Mouse (Mus musculus): Measurements from ENCODE around the gene Pced1b.

The Pced1b gene

GRCm38 (mm10) chr15:97286731-97287130 is 39.8 kb downstream of the Pced1b start:
- no peak for DNase-seq (ENCODE audit: low read depth, low spot score)

DNA sequence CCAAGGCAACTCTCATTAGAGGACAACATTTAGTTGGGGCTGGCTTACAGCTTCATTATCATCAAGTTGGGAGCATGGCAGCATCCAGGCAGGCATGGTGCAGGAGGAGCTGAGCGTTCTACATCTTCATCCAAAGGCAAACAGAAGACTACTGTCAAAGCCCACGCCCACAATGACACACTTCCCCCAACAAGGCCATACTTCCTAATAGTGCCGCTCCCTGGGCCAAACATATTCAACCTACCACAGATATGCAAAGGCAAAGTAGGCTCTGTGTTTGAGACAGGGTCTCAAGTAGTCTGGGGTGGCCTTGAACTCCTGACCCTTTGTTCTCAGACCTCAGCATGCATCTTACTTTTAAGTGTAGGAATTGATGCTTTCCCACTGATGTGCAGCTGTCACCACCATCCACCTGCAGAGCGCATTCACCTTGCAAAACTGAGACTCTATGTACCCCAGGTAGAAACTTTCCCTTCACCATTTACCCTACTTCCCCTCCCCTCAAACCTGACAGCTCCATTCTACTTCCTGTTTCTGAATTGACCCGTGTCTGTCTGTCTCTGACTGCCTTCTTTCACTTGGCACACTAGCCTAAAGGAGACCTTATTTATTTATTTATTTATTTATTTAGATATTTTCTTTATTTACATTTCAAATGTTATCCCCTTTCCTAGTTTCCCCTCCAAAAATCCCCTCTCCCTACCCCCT is 40.7 kb downstream of the Pced1b start:
- peak; percentile 55 for DNase-seq (ENCODE audit: low read depth, low spot score)

DNA sequence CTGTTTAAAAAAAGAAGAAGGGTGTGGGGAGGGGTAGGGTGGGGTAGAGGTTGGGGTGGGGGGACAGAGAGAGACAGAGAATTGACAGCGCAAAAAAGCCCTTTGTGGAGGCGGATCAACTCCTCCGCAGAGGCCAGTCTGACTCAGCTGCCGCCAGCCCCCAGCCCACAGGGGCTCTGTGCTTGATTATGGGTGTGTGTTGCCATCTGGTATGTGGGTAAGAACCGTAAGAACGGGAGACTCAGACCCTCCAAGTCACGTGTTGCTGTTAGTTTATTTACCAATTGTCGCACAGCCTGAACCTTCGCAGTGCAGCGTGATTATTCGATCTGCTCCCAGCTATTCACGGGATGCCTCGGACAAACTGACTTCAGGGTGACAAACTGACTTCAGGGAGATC is 41.8 kb downstream of the Pced1b start:
- no peak for DNase-seq (ENCODE audit: low read depth, low spot score)

DNA sequence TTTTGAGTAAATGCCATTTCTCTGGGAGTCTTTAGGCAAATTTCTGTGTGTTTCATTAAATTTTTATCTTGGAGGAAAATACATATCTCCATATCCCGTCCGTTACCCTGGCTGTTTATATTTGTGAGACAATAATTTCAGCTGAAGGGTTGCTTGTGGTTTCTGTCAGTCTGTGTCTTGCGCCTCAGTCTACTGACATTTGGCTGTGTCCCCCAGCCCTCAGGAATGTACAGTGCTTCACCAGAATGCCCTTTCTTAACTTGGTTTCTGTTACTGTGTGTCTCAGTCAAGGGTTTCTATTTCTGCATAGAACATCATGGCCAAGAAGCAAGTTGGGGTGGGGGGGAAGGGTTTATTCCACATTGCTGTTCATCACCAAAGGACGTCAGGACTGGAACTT is 42.3 kb downstream of the Pced1b start:
- DNase-seq (ENCODE audit: low read depth, low spot score): no peak

DNA sequence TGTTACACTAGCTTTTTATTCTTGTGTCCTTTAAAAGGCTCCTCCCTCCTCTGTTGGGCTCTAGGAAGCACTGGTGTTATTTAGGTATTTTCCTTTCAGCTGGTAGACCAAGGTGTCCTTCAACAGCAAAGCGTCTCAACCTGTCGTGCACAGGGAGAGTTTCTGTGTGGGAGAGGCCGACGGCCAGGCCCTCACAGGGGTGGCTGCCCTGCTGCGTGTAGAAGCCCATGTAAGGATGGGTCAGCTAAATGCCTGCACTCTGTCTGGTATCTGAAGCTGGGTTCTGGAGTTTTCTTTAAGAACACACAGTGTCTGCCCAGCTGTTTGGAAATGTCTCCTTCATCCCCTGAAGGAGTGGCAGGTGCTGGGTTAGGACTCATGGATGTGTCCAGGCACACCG is 43.4 kb downstream of the Pced1b start:
- DNase-seq (ENCODE audit: low read depth, low spot score): no peak

DNA sequence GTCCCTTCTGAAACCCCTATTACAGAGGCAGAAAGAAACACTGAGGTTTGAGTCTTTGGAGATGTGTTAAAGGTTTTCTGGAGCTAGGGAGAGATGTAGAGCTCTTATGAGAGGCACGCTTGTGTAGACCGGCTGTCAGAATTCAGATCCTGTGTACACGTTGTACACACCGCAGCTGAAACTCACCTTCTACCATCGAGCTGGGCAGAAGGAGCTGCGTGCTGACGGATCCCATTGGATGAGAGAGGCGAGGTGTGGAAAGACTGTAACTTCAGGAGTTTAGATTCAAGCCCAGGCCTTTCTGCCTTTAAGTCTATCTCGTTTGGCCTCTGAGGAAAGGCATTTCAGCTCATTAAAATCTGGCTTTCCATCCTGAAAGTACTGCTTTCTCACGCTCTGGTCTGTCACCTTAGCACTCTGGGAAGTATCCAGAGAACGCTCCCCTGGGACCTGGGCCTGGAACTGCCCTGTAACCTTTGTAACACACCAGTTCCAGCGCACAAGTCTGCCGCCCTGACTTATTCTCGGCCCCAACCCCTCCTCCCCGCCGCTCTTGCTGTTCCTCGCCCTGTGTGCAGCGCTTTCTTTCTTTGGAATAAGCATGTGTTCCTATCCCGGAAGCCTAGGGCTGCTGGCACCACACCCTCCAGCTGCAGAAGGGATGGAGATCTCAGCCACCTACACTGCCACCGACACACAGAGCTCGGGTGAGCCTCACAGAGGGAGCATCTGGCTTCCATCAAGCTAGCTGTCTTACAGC is 44.6 kb downstream of the Pced1b start:
- DNase-seq (ENCODE audit: low read depth, low spot score): no peak

GRCm38 (mm10) chr15:97307935-97308334 is 61.0 kb downstream of the Pced1b start:
- DNase-seq (ENCODE audit: low read depth, low spot score): no peak

GRCm38 (mm10) chr15:97309533-97309932 is 62.6 kb downstream of the Pced1b start:
- no peak for DNase-seq (ENCODE audit: low read depth, low spot score)

DNA sequence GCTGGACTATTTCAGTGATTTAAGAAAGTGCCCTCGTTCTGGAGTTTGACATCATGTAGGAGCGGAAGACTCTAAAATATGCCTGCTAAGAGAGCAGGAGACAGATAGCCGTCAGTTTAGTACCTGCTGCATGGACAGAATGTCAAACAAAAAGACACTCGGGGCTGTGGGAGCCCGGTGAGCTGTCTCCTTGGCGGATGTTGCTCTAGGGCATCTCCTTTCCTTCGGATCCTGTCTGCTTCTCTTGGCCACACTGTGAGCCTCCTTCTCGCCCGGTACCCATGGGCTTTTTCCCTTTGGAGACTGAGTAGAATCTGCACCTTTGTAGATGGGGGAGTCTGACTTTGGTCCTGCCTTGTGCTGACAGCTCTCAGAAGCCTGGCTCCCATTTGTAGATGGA is 63.3 kb downstream of the Pced1b start:
- DNase-seq (ENCODE audit: low read depth, low spot score): no peak

DNA sequence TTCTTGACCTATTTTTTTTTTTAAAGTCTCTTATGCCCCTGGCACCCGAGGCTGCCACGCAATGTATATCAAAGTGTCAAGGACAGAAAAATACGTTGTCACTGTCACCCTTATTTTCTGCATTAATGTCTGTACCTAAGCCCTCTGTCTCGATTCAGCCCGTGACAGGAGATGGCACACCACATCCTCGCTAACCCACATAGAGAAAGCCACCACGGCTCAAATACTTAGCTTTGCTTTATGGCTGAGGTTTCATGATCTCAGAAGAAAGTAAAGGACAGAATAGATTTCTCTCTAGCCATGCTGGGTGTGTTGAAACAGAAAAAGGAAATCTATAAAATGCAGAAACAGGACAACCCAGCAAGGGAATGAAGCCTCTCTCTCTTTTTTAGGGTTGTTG is 64.3 kb downstream of the Pced1b start:
- DNase-seq (ENCODE audit: low read depth, low spot score): no peak

GRCm38 (mm10) chr15:97311937-97312336 is 65.0 kb downstream of the Pced1b start:
- DNase-seq (ENCODE audit: low read depth, low spot score): peak; percentile 34

DNA sequence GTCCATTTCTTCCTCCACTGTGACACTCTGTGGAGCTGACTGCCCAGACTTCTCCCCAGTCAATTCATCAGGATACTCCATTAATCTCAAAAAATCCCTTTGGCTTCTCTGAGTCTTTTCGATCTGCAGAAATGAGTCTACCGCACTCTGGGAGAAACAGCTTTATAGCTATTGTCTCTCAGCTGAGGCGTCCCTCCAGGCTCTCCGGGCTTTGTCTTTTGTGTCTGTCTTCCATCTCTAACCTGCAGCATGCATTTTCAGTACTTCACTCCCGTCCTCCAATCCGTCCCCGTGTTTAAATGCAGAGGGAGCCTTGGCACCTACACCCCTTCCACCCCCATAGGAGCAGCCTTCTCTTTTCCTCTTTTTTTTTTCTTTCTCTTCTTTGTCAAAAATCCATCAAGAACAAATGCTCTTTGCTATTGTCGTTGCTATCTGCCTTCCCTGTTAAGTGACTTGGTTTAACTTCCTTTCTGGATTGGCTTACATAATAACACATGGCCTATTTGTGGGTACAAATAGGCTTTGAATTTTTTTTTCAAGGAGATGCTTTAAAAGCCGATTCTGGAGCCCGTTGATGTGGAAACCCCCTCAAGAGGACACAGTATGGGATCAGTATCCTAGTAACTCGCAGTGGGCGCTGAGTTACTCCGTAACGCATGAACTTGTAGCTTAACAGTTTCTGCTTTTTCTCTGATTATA is 68.0 kb downstream of the Pced1b start:
- no peak for DNase-seq (ENCODE audit: low read depth, low spot score)

GRCm38 (mm10) chr15:97315422-97315757 is 68.5 kb downstream of the Pced1b start:
- no peak for DNase-seq (ENCODE audit: low read depth, low spot score)

GRCm38 (mm10) chr15:97318365-97319001 is 71.6 kb downstream of the Pced1b start:
- DNase-seq (ENCODE audit: low read depth, low spot score): no peak

GRCm38 (mm10) chr15:97322821-97323220 is 75.9 kb downstream of the Pced1b start:
- DNase-seq (ENCODE audit: low read depth, low spot score): no peak

GRCm38 (mm10) chr15:97323466-97323865 is 76.6 kb downstream of the Pced1b start:
- no peak for DNase-seq (ENCODE audit: low read depth, low spot score)

DNA sequence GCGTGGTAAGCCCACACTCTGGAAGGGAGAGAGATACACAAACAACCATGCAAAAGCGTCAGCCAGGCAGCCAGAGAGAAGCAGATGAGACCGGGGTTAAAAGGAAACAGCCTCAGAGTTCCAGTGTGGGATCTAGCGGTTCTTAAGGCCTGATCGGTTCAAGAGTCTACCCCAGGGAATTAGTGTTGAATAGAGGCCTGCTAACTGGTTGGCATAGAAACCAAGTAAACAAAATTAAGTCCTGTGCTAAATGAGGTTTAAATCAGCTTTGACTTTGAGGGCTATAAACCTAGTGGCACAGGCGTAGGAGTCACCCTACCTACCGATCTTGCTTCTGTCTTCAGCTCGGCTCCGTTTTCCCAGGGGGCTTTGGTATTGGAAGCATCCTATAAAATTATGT is 77.4 kb downstream of the Pced1b start:
- DNase-seq (ENCODE audit: low read depth, low spot score): no peak

DNA sequence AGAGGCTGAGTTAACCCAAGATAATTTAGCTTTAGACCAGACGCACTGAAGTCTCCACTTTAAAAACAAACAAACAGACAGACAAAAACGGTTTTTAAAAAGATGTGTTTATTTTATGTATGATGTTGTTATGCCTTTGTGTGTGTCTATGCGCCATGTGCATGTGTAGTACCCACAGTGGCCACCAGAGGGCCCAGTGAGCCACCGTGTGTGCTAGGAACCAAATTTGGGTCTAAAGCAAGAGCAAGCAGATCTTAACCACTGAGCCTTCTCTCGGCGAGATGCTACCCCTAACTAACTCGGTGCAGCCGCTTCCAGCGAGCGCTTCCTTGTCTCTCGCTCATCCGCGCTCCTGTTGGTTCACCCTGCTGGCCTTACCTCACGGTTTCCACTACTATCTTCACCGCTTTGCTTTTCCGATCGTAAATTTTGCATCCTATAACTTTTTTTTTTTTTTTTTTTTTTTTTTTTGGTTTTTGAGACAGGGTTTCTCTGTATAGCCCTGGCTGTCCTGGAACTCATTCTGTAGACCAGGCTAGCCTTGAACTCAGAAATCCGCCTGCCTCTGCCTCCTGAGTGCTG is 80.7 kb downstream of the Pced1b start:
- DNase-seq (ENCODE audit: low read depth, low spot score): peak; percentile 80

DNA sequence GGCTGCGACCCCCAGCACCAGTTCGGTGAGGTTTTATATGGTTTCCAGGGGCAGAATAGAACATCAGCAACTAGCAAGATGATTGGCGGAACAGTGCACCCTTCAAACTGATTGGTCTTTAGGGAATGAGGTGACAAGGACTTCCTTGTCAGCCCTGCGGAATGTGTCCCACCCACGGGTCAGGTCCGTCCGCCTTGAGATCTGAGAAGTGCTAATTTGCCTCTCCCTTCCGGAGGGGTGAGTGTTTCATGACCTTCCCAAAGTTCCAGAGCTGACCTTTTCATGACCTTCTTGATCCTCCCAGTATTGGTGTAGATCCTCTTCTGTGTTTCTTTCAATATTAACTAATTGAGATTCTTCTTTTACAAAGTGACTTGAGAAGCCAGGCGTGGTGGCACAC is 85.7 kb downstream of the Pced1b start:
- DNase-seq (ENCODE audit: low read depth, low spot score): no peak

GRCm38 (mm10) chr15:97337636-97338352 is 90.9 kb downstream of the Pced1b start:
- DNase-seq (ENCODE audit: low read depth, low spot score): peak; percentile 27

DNA sequence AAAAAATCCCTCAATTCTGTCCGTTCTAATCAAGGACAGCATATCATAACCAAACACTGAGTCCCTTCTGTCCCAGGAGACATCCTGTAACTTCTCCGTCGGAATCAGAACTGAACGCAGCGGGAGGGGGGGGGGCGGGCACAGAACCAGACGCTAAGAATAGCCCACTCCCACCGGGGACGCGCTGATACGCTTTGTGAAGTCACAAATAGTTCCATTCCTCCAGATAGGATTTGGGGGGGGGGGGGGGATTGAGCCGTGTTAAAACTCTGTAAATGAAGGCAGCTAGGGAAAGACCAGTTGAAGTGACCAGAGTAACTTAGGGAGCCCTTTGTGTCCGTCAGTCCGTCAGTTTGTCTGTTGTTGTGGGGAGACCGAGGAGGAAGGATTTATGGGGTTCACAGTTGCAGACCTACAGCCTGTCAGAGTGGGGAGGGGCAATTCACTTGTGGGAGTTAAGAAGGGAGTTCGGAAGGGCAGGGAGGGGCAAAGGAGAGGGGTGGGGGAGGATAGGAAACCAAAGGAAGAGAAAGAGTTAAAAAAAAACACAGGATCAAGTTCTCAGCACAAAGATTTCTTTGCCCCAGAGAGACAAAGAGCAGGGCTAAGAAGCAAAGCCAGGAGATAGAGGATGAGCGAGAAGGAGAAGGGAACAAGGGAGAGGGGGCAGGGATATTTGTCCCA is 91.6 kb downstream of the Pced1b start:
- no peak for DNase-seq (ENCODE audit: low read depth, low spot score)

All from A20 (cell line).